Mouse (Mus musculus): ENCODE measurements around the gene Extl1.
A peak's percentile ranks its signal among the peaks of the same experiment; 100 is the strongest.
"Not testable (repeated sequence)": the region's sequence is repeated elsewhere in the genome, so short reads cannot be mapped to it uniquely, and the experiment has no call there.

Extl1 gene

GRCm38 (mm10) chr4:134383750-134384149, at the start of gene Extl1:
Extl1 (minus strand) TSS chr4:134383850.
- DNase-seq (ENCODE audit: extremely low read depth, low read depth, low spot score): not testable (repeated sequence)

- no peak for DNase-seq (ENCODE audit: extremely low read depth, low read depth, low spot score)
Observed at GRCm38 (mm10) chr4:134432686-134433360, 49.2 kb upstream of the Extl1 start.

GRCm38 (mm10) chr4:134430381-134431004, 46.8 kb upstream of the Extl1 start:
- no peak for DNase-seq (ENCODE audit: extremely low read depth, low read depth, low spot score)

- DNase-seq (ENCODE audit: extremely low read depth, low read depth, low spot score): no peak
Observed at GRCm38 (mm10) chr4:134425088-134425487, 41.4 kb upstream of the Extl1 start.

- DNase-seq (ENCODE audit: extremely low read depth, low read depth, low spot score): no peak
Observed at GRCm38 (mm10) chr4:134423949-134424348, 40.3 kb upstream of the Extl1 start.

- DNase-seq (ENCODE audit: extremely low read depth, low read depth, low spot score): no peak
Observed at GRCm38 (mm10) chr4:134421971-134422370, 38.3 kb upstream of the Extl1 start.

GRCm38 (mm10) chr4:134417111-134417510, 33.5 kb upstream of the Extl1 start:
- DNase-seq (ENCODE audit: extremely low read depth, low read depth, low spot score): no peak

GRCm38 (mm10) chr4:134416602-134417001, 33.0 kb upstream of the Extl1 start:
- no peak for DNase-seq (ENCODE audit: extremely low read depth, low read depth, low spot score)

- no peak for DNase-seq (ENCODE audit: extremely low read depth, low read depth, low spot score)
Observed at GRCm38 (mm10) chr4:134416177-134416576, 32.5 kb upstream of the Extl1 start.

GRCm38 (mm10) chr4:134409286-134409685, 25.6 kb upstream of the Extl1 start:
- DNase-seq (ENCODE audit: extremely low read depth, low read depth, low spot score): no peak

GRCm38 (mm10) chr4:134403721-134404120, 20.1 kb upstream of the Extl1 start:
- no peak for DNase-seq (ENCODE audit: extremely low read depth, low read depth, low spot score)

GRCm38 (mm10) chr4:134402571-134403262, 19.1 kb upstream of the Extl1 start:
- no peak for DNase-seq (ENCODE audit: extremely low read depth, low read depth, low spot score)

- DNase-seq (ENCODE audit: extremely low read depth, low read depth, low spot score): no peak
Observed at GRCm38 (mm10) chr4:134401856-134402570, 18.4 kb upstream of the Extl1 start.

- DNase-seq (ENCODE audit: extremely low read depth, low read depth, low spot score): no peak
Observed at GRCm38 (mm10) chr4:134401181-134401661, 17.6 kb upstream of the Extl1 start.

GRCm38 (mm10) chr4:134400206-134400605, 16.6 kb upstream of the Extl1 start:
- DNase-seq (ENCODE audit: extremely low read depth, low read depth, low spot score): no peak

GRCm38 (mm10) chr4:134397732-134398131, 14.1 kb upstream of the Extl1 start:
- no peak for DNase-seq (ENCODE audit: extremely low read depth, low read depth, low spot score)

GRCm38 (mm10) chr4:134397121-134397520, 13.5 kb upstream of the Extl1 start:
- peak; percentile 100 for DNase-seq (ENCODE audit: extremely low read depth, low read depth, low spot score)

- peak; percentile 99 for DNase-seq (ENCODE audit: extremely low read depth, low read depth, low spot score)
Observed at GRCm38 (mm10) chr4:134395977-134396825, 12.6 kb upstream of the Extl1 start, which contains the start of gene Pafah2. Pafah2 (plus strand) TSS chr4:134396320.

GRCm38 (mm10) chr4:134395142-134395541, 11.5 kb upstream of the Extl1 start:
- DNase-seq (ENCODE audit: extremely low read depth, low read depth, low spot score): no peak

GRCm38 (mm10) chr4:134393026-134393425, 9.4 kb upstream of the Extl1 start:
- DNase-seq (ENCODE audit: extremely low read depth, low read depth, low spot score): no peak
